Mouse (Mus musculus): ENCODE measurements around the gene Plekhm1. TPM values are rescaled to one million over a fixed set of nuclear protein-coding genes. Genes with fewer than 3 reads are reported as not detected.

Gene Plekhm1
- polyA plus RNA-seq, 1 experiment from 2014 or later: 11.6 TPM

GRCm38 (mm10) chr11:103355251-103355650 is 57.2 kb downstream of the Plekhm1 start:
- Histone ChIP-seq H3K4me1 (ENCODE audit: control insufficient read depth, insufficient read depth, low read length) (peaks cover 4% of the 10 kb centered on the region; the same call in 1 of the 2 replicates), H3K9me3 (ENCODE audit: control insufficient read depth, low read length) (no peaks in the 10 kb centered on the region), H3K27me3 (ENCODE audit: control insufficient read depth, insufficient read depth, low read length) (peaks cover 16% of the 10 kb centered on the region; the same call in 1 of the 2 replicates), H3K4me2 (ENCODE audit: low read length) (no peak overlapping the region), H3K36me3 (ENCODE audit: control insufficient read depth, insufficient read depth, low read length) (no peaks in the 10 kb centered on the region), H3K27ac (replicated peaks; ENCODE audit: low read depth, low read length) (no peak overlapping the region), H3K4me3 (replicated peaks; ENCODE audit: low read depth, low read length) (no peak overlapping the region), H3K9ac (replicated peaks; ENCODE audit: low read length) (no peak overlapping the region)
- 19% methylated on average over 11 of the region's 11 CpGs for WGBS
- DNase-seq: peak; percentile 45
- ATAC-seq (ENCODE audit: low FRiP score, low TSS enrichment): no peak

- H3K36me3 ChIP-seq (ENCODE audit: control insufficient read depth, insufficient read depth, low read length): no peaks in the 10 kb centered on the region
- DNase-seq (no peak), ATAC-seq (ENCODE audit: low FRiP score, low TSS enrichment) (no peak)
- no peak overlapping the region for H3K4me2 ChIP-seq (ENCODE audit: low read length)
- no peak overlapping the region for H3K27ac ChIP-seq (replicated peaks; ENCODE audit: low read depth, low read length)
- no peak overlapping the region for H3K4me3 ChIP-seq (replicated peaks; ENCODE audit: low read depth, low read length)
- H3K9ac ChIP-seq (replicated peaks; ENCODE audit: low read length): no peak overlapping the region
- H3K9me3 ChIP-seq (ENCODE audit: control insufficient read depth, low read length): no peaks in the 10 kb centered on the region
- H3K4me1 ChIP-seq (ENCODE audit: control insufficient read depth, insufficient read depth, low read length): 0 out of 2 replicates have a peak, but pooled peaks cover 4% of the 10 kb centered on the region
- 90% methylated on average over 3 of the region's 3 CpGs for WGBS
- 0 out of 2 replicates have a peak, but pooled peaks cover 10% of the 10 kb centered on the region for H3K27me3 ChIP-seq (ENCODE audit: control insufficient read depth, insufficient read depth, low read length)
These were observed 58.5 kb downstream of the Plekhm1 start for GRCm38 (mm10) chr11:103354033-103354432.

DNA sequence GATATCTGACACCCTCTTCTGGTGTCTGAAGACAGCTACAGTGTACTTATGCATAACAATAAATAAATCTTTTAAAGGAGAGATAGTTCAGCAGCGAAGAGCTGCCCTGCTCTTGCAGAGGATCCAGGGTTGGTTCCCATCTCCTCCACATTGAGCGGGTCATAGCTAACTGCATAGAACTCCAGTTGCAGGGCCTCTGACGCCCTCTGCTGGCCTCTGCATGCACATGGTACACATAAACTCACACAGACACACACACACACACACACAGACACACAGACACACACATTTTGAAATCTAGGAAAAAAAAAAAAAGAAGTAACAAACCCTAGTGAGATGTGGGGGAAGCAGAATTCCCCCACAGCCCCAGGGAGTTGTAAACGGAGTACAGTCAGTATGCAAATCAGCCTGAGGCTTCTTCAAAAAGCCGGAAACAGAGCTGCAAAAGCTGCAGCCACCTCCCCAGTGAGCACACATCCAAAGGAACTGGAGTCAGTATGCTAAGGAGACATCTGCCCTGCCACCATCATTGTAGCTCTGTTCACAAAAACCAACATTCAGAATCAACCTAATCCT is 60.2 kb downstream of the Plekhm1 start:
- Histone ChIP-seq H3K4me2 (ENCODE audit: low read length) (no peak overlapping the region), H3K4me3 (replicated peaks; ENCODE audit: low read depth, low read length) (no peak overlapping the region), H3K4me1 (ENCODE audit: control insufficient read depth, insufficient read depth, low read length) (no peaks in the 10 kb centered on the region), H3K36me3 (ENCODE audit: control insufficient read depth, insufficient read depth, low read length) (no peaks in the 10 kb centered on the region), H3K9ac (replicated peaks; ENCODE audit: low read length) (no peak overlapping the region), H3K27ac (replicated peaks; ENCODE audit: low read depth, low read length) (no peak overlapping the region), H3K27me3 (ENCODE audit: control insufficient read depth, insufficient read depth, low read length) (no peaks in the 10 kb centered on the region), H3K9me3 (ENCODE audit: control insufficient read depth, low read length) (no peaks in the 10 kb centered on the region)
- 88% methylated on average over 5 of the region's 5 CpGs for WGBS
- DNase-seq: no peak
- no peak for ATAC-seq (ENCODE audit: low FRiP score, low TSS enrichment)

DNA sequence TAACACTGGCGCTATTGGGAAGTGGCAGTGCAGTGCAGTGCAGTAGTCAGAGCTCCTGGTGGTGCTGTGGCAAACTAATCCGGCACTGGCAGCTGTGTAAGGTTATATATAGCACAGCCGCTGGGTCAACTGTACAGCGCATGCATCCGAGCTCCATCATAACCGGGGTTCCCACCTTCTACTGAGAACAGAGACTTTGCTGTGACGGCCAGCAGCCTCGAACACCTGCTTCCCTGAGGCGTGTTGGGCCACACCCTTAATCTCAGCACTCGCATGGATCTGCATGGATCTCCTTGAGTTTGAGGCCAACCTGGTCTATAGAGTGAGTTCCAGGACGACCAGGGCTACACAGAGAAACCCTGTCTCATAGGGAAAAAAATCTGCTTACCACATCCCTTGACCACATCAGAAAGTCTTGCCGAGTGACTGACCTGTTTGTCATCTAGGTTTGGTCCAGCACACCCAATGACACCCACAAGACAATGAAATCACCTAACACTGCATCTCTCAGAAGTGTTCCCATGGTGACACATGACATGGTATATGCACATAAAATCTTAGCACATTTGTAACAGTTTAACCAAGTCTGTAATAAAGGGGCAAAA is 61.7 kb downstream of the Plekhm1 start:
- DNase-seq (no peak), ATAC-seq (ENCODE audit: low FRiP score, low TSS enrichment) (no peak)
- Histone ChIP-seq H3K27me3 (ENCODE audit: control insufficient read depth, insufficient read depth, low read length) (no peaks in the 10 kb centered on the region), H3K4me1 (ENCODE audit: control insufficient read depth, insufficient read depth, low read length) (no peaks in the 10 kb centered on the region), H3K36me3 (ENCODE audit: control insufficient read depth, insufficient read depth, low read length) (no peaks in the 10 kb centered on the region), H3K4me2 (ENCODE audit: low read length) (no peak overlapping the region), H3K9ac (replicated peaks; ENCODE audit: low read length) (no peak overlapping the region), H3K9me3 (ENCODE audit: control insufficient read depth, low read length) (no peaks in the 10 kb centered on the region), H3K27ac (replicated peaks; ENCODE audit: low read depth, low read length) (no peak overlapping the region), H3K4me3 (replicated peaks; ENCODE audit: low read depth, low read length) (no peak overlapping the region)
- 92% methylated on average over 12 of the region's 12 CpGs for WGBS

- Histone ChIP-seq H3K4me1 (ENCODE audit: control insufficient read depth, insufficient read depth, low read length) (no peaks in the 10 kb centered on the region), H3K27ac (replicated peaks; ENCODE audit: low read depth, low read length) (no peak overlapping the region), H3K4me3 (replicated peaks; ENCODE audit: low read depth, low read length) (no peak overlapping the region), H3K27me3 (ENCODE audit: control insufficient read depth, insufficient read depth, low read length) (no peaks in the 10 kb centered on the region), H3K4me2 (ENCODE audit: low read length) (no peak overlapping the region), H3K9me3 (ENCODE audit: control insufficient read depth, low read length) (no peaks in the 10 kb centered on the region), H3K9ac (replicated peaks; ENCODE audit: low read length) (no peak overlapping the region), H3K36me3 (ENCODE audit: control insufficient read depth, insufficient read depth, low read length) (no peaks in the 10 kb centered on the region)
- no peak for DNase-seq
- no peak for ATAC-seq (ENCODE audit: low FRiP score, low TSS enrichment)
- 84% methylated on average over 2 of the region's 2 CpGs for WGBS
These were observed 62.8 kb downstream of the Plekhm1 start for GRCm38 (mm10) chr11:103349699-103350098.

GRCm38 (mm10) chr11:103346657-103347056 is 65.8 kb downstream of the Plekhm1 start:
- DNase-seq: no peak
- Histone ChIP-seq H3K4me3 (replicated peaks; ENCODE audit: low read depth, low read length) (no peak overlapping the region), H3K9ac (replicated peaks; ENCODE audit: low read length) (no peak overlapping the region), H3K4me2 (ENCODE audit: low read length) (no peak overlapping the region), H3K27me3 (ENCODE audit: control insufficient read depth, insufficient read depth, low read length) (no peaks in the 10 kb centered on the region), H3K36me3 (ENCODE audit: control insufficient read depth, insufficient read depth, low read length) (no peaks in the 10 kb centered on the region), H3K27ac (replicated peaks; ENCODE audit: low read depth, low read length) (no peak overlapping the region), H3K4me1 (ENCODE audit: control insufficient read depth, insufficient read depth, low read length) (no peaks in the 10 kb centered on the region), H3K9me3 (ENCODE audit: control insufficient read depth, low read length) (no peaks in the 10 kb centered on the region)
- 75% methylated on average over 5 of the region's 5 CpGs for WGBS
- no peak for ATAC-seq (ENCODE audit: low FRiP score, low TSS enrichment)

DNA sequence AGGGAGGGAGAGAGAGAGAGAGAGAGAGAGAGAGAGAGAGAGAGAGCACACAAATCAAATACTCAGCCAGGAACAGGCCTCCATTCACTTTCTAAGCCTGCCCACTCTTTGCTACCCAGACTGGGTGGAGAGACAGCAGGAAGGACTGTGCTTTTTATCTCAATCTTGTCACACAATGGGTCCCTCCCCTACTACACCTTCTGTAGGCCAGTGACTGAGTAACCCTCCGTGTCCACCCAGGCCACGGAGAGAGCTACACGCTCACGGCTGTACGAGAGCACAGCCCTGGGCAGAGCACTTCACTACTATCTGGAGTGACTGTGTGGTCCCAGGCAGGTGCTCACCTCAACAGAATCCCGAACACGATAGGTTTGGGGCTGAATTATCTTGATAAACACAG is 66.3 kb downstream of the Plekhm1 start:
- Histone ChIP-seq H3K9ac (replicated peaks; ENCODE audit: low read length) (no peak overlapping the region), H3K27ac (replicated peaks; ENCODE audit: low read depth, low read length) (no peak overlapping the region), H3K4me3 (replicated peaks; ENCODE audit: low read depth, low read length) (no peak overlapping the region), H3K9me3 (ENCODE audit: control insufficient read depth, low read length) (no peaks in the 10 kb centered on the region), H3K27me3 (ENCODE audit: control insufficient read depth, insufficient read depth, low read length) (no peaks in the 10 kb centered on the region), H3K4me1 (ENCODE audit: control insufficient read depth, insufficient read depth, low read length) (no peaks in the 10 kb centered on the region), H3K36me3 (ENCODE audit: control insufficient read depth, insufficient read depth, low read length) (no peaks in the 10 kb centered on the region), H3K4me2 (ENCODE audit: low read length) (no peak overlapping the region)
- DNase-seq (no peak), ATAC-seq (ENCODE audit: low FRiP score, low TSS enrichment) (no peak)
- 79% methylated on average over 7 of the region's 7 CpGs for WGBS

GRCm38 (mm10) chr11:103345408-103346091 is 66.9 kb downstream of the Plekhm1 start:
- no peaks in the 10 kb centered on the region for H3K27me3 ChIP-seq (ENCODE audit: control insufficient read depth, insufficient read depth, low read length)
- no peak overlapping the region for H3K4me3 ChIP-seq (replicated peaks; ENCODE audit: low read depth, low read length)
- H3K4me2 ChIP-seq (ENCODE audit: low read length): no peak overlapping the region
- no peaks in the 10 kb centered on the region for H3K36me3 ChIP-seq (ENCODE audit: control insufficient read depth, insufficient read depth, low read length)
- ATAC-seq (ENCODE audit: low FRiP score, low TSS enrichment) (no peak), DNase-seq (no peak)
- H3K27ac ChIP-seq (replicated peaks; ENCODE audit: low read depth, low read length): no peak overlapping the region
- H3K4me1 ChIP-seq (ENCODE audit: control insufficient read depth, insufficient read depth, low read length): no peaks in the 10 kb centered on the region
- 88% methylated on average over 7 of the region's 7 CpGs for WGBS
- H3K9me3 ChIP-seq (ENCODE audit: control insufficient read depth, low read length): no peaks in the 10 kb centered on the region
- H3K9ac ChIP-seq (replicated peaks; ENCODE audit: low read length): no peak overlapping the region

Measured in midbrain, embryonic 14.5 days (tissue).